Mouse (Mus musculus) heart, postnatal 14 days (tissue): Measurements from ENCODE around the gene Arfip1. TPM values are rescaled to one million over a fixed set of nuclear protein-coding genes. Genes with fewer than 3 reads are reported as not detected.

Source experiments
- DNase-seq, 2 experiments: peaks; one replicate each; pipeline ENCODE4 v3.0.0; 2021 to 2022
- intact Hi-C: fragments of 180-260 bp; cut with DNase I; formaldehyde crosslinking; loops from one replicate; pipeline ENCODE4 v1.15.1; 2025
- long read RNA-seq, 2 experiments: library from polyadenylated mRNA; stranded (forward); transcript quantifications; one replicate each; pipeline ENCODE4 v2.0.0; 2021
- total RNA-seq, 2 experiments: library from RNA; stranded (reverse); gene quantifications; 2 replicates each; pipeline ENCODE4 v1.2.3; 2021

Arfip1 gene
- 10 to 100 TPM; 17.8 to 18.9 TPM for total RNA-seq
- long read RNA-seq, experiment 1, transcript Arfip1-201 (8 exons, 2,799 nt) = major isoform, 10 of 24 reads
- long read RNA-seq, experiment 1, transcript Arfip1-203 (9 exons, 1,343 nt) = minor isoform, 7 of 24 reads
- long read RNA-seq, experiment 1, partial matches to known transcripts = 1 of 24 reads
- long read RNA-seq, experiment 1, other reads (novel, unspliced or antisense) = 6 of 24 reads
- long read RNA-seq, experiment 2, transcript Arfip1-201 (8 exons, 2,799 nt) = major isoform, 12 of 20 reads
- long read RNA-seq, experiment 2, transcript Arfip1-203 (9 exons, 1,343 nt) = minor isoform, 6 of 20 reads
- long read RNA-seq, experiment 2, partial matches to known transcripts = 0 of 20 reads
- long read RNA-seq, experiment 2, other reads (novel, unspliced or antisense) = 2 of 20 reads

- peak; percentile 97 to 99 for DNase-seq
- intact Hi-C loops = no loop called here
Measured at GRCm38 (mm10) chr3:84582023-84582912, at the start of gene Arfip1. TSS of gene Arfip1 (minus strand) at chr3:84582625.

DNA sequence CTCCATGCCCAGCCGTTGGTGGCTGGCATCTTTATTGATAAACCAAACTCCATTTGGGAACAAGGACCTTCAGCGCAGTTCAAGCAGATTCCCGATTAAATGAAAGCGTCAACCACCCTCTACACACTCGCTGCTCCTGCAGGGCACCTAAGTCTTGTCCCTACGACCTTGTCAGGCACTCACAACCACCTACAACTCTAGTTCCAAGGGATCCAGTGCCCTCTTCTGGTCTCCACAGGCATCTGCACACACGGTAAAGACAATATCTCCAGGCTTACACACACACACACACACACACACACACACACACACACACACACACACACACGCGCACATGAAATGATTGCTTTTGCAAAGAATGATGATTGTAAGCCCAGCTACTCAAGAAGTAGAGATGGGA, 49.2 kb upstream of the Arfip1 start:
- intact Hi-C loops = no loop called here
- no peak for DNase-seq

DNA sequence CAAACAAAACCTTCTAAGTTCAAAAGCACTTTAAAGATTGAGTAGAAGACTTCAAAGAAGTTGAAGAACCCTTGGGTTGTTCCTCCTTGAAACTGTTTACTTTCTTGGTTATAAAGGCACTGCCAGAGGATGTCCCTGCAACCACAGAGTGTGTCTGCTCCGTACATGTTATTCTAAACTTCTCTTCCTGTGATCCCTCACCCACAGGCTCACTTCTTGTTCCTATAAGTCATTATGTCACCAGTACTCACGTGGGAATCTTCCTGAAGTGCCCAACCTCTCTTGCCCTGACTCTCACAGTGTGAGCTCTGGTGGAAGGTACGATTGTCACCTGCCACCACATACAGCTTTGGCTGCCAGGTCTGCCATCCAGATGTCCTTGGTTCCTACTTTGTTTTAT, 39.6 kb upstream of the Arfip1 start:
- DNase-seq = no peak
- intact Hi-C loops = no loop called here

DNA sequence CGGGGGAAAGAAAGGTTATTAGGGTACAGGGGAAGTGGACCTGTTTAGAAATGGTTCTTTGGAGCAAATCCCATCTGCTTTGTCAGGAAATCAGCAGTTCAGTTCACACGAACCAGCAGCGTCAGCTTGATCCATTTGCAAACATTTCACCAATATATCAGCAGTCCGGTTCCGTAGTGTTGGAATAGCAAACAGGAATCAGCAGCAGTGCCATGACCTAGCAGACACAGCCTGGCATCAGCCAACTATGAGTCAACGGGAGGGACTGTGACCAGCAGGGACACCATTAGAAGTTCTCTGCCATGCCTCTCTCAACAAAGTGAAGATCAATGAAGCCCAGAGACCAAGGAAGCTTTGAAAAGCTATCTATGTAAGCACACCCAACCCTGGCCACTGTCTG, 37.3 kb upstream of the Arfip1 start:
- DNase-seq = no peak
- intact Hi-C loops = loop anchor here (5.0 kb wide), 2 partner anchors 268 to 283 kb away; no protein-coding TSS in a partner anchor

- intact Hi-C loops = loop anchor here (5.0 kb wide), 2 partner anchors 268 to 283 kb away; no protein-coding TSS in a partner anchor
- DNase-seq = no peak
Measured at GRCm38 (mm10) chr3:84619056-84619455, 36.6 kb upstream of the Arfip1 start.

GRCm38 (mm10) chr3:84618627-84619026, 36.2 kb upstream of the Arfip1 start:
- intact Hi-C loops = loop anchor here (5.0 kb wide), 2 partner anchors 269 to 284 kb away; no protein-coding TSS in a partner anchor
- no peak for DNase-seq

DNA sequence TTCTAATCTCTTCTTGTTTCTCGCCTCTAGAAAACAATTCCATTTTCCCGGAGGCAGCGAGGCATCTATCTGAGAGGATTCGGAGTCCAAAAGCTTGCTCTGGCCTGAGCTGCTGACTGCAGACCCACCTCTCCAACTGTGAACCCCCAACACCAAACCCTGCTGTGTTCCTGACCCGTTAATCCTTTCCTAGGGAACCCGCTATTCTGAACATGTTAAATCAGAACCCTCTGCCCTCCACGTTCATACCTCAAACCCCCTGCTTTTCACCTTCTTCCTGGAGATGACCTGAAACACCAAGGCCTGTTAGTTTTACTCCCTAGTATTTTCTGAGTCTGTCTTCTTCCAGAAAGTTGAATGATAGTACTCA, 33.4 kb upstream of the Arfip1 start:
- DNase-seq = no peak
- intact Hi-C loops = loop anchor here (2.0 to 5.0 kb wide), 4 partner anchors 77 to 286 kb away; no protein-coding TSS in a partner anchor

- peak in 1 of 2 experiments; percentile 18 for DNase-seq
- intact Hi-C loops = loop anchor here (2.0 to 5.0 kb wide), 4 partner anchors 78 to 287 kb away; no protein-coding TSS in a partner anchor
Measured at GRCm38 (mm10) chr3:84615050-84615855, 32.8 kb upstream of the Arfip1 start.

DNA sequence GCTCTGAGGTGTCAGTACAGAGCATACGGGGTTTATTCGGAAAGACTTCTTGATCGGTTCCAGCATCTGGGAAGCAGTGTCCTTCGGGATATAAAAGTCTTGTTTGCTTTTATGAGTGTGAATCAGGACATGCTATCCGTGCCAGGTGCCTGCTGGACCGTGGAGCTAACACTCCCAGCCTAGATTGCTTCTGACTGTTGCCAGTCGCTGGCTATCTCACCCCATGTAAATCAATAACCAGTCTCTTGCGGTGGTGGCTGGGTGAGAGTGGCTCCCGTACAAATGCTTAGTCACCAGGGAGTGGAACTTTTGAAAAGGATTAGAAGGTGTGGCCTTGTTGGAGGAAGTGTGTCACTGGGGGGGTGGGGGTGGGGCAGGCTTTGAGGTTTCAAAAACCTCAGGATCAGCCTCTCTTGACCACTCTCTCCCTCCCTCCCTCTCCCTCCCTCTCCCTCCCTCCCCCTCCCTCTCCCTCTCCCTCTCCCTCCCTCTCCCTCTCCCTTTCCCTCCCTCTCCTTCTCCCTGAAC, 27.8 kb upstream of the Arfip1 start:
- intact Hi-C loops = no loop called here
- DNase-seq = no peak

GRCm38 (mm10) chr3:84603212-84603611, 20.8 kb upstream of the Arfip1 start:
- intact Hi-C loops = no loop called here
- DNase-seq = no peak

DNA sequence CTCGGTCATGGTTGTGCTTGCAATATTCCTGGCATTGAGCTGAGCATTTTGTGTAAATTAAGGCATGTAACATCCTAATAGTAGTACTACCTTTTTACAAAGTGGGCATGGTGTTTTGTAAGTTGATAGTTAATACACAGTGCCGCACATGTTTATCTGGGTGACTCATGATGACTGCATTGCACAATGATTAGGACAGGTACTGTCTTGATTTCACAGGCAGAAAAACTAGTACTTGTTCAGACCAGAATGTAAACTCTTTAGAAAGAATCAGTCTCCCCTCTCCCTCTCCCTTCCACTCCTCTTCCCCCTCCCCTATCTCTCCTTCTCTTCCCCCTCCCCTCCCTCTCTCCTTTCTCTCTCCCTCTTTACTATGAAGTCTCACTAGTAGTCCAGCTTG, 20.3 kb upstream of the Arfip1 start:
- intact Hi-C loops = no loop called here
- DNase-seq = no peak

GRCm38 (mm10) chr3:84601870-84602495, 19.6 kb upstream of the Arfip1 start:
- no peak for DNase-seq
- intact Hi-C loops = no loop called here

- intact Hi-C loops = no loop called here
- no peak for DNase-seq
Measured at GRCm38 (mm10) chr3:84598756-84599155, 16.3 kb upstream of the Arfip1 start.

DNA sequence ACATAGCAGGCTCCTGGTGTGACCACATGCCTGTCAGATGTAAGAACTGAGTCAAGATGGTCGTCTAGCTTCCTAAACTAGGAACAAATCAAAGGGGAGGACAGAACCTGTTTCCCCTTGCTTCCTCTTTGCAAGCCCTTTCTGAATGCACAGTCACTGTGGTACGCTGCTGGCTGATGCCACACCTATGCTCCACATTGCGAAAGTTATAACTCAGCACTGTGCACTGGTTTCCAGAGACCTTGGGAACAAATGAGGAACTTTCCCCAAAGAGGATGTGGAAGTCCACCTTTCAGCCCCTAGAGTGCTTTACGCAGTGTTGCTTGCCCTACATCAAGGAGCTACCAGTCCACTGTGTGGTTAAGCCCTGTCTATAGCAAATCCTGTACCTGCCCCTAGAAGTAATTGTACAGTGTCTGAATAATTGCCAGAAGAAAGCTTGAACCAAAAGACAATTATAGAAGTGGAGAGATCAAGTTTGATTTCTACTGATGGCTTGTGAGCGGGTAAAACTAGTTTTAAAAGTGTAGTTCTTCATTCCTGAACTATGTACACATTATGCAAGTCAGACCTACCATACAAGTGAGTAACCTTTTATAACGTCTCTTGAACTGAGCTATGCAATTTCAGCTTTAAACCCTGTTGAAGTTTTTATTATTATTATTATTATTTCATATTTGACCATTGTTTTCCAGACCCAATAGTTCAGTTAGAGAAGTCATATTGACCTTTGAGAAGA, 15.7 kb upstream of the Arfip1 start:
- intact Hi-C loops = no loop called here
- DNase-seq = no peak

DNA sequence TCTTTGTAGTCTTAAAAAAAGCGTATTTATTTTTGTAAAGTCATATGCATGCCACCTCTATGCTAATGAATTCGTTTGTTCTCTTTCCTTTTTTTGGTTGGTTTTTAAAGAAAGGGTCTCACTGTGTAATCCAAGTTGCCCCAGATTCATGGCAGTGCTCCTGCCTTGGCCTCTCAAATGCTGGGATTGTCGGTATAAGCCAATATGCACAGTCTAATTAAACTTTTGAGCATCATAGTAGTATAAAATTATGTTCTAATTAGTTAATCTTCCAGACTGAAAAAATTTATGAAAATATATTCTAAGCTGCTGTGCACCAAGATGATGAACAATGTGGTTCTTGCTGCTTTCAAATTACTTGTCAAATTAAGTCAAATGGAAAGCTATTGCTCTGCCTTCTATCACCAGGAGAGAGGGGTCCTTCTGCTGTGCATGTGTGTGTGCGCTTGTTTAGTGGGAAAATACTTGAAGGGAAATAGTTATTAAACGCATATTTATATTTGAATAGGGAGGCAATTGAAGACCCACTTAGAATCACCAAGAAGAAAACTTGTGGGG, 13.3 kb upstream of the Arfip1 start:
- no peak for DNase-seq
- intact Hi-C loops = no loop called here

DNA sequence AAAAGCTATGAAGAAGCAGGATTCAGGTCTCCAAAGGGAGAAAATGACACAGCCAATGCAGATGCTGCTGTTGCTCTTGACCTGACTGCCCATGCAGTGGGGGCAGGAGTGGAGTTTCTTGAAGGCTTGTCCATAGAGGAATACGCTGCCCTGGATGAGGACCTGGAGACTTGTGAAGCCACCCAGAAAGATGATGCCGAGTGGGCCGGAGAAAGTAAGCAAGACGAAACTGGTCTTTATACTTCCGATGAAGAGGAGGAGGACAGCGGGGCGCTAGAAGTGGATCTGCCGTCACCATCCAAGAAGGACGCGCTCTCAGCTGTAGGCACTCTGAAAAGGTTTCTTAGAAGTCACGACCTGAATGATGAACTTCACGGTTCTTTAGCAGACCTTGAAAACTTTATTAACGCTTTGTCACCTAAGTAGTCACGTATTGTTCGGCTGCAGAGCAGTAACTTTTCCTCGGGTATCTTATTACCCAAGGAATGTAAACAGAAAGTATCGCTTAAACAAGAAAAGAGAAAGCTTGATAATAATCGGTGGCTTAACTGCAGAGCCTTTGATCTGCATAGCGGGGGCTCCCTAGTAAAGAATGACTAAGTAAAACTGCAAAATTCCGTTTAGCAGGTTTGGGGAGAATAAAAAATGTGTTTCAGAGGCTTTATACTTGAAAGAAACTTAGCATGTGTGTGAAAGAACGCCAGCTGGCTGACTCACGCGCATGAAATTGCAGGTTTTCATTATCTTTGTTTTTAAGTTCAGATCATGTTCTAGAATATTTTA, 12.7 kb upstream of the Arfip1 start:
- intact Hi-C loops = no loop called here
- no peak for DNase-seq

DNA sequence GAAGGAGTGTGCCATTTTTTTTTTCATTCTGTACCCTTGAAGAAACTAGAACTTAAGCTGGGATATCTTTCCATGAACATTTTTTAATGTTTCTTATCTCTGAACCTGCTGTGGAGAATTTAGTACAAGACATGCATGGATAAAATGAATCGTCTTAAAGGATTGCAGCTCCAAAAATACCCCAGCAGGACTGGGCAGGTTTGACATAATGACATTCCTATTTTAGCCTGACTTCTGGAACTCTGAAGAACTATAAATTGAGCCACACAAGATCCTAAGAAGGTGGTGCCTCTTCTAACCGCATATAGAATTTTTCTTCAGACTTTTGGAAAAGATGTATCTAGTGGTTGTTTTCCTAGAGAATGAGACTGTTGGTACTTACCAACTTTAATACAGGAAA, 10.8 kb upstream of the Arfip1 start, which contains the start of gene Tigd4:
TSS of gene Tigd4 (plus strand) at position 301 of the 400 bp plus-strand sequence.
- intact Hi-C loops = no loop called here

DNA sequence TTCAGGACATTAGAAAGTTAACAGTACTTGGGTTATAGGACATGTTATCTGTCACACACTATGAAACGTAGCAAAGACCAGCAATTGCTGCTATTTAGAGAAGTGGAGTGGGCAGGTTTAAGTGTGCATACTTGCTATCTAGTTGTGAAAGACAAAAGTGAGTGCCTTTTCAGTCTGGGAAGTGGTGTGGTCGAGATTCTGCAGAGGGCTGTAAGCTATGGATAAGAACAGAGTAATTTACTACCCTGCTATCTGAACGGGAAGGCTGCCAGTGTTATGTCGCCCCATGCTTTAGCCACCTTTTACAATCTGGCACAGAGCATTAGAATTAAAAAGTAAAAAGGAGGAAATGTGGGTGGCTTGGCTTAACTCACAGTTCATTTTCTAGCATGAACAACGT, 4.3 kb upstream of the Arfip1 start:
- intact Hi-C loops = no loop called here
- DNase-seq = no peak

More for the DNA sequence above, 10.8 kb upstream of the Arfip1 start, which contains the start of gene Tigd4:
- no peak for DNase-seq
